Mouse (Mus musculus): Measurements from ENCODE around the gene Tmem189. TPM values are rescaled to one million over a fixed set of nuclear protein-coding genes. Genes with fewer than 3 reads are reported as not detected.
A peak's percentile ranks its signal among the peaks of the same experiment; 100 is the strongest.

The Tmem189 gene
- polyA plus RNA-seq, 1 experiment from 2014 or later, result 40.6 TPM

- Histone ChIP-seq H3K4me1 (ENCODE audit: control insufficient read depth, insufficient read depth, low read length) (peaks cover 24% of the 10 kb centered on the region), H3K36me3 (ENCODE audit: control insufficient read depth, insufficient read depth, low read length) (no peaks in the 10 kb centered on the region)
Measured at GRCm38 (mm10) chr2:167632731-167633536, 56.7 kb downstream of the Tmem189 start.

DNA sequence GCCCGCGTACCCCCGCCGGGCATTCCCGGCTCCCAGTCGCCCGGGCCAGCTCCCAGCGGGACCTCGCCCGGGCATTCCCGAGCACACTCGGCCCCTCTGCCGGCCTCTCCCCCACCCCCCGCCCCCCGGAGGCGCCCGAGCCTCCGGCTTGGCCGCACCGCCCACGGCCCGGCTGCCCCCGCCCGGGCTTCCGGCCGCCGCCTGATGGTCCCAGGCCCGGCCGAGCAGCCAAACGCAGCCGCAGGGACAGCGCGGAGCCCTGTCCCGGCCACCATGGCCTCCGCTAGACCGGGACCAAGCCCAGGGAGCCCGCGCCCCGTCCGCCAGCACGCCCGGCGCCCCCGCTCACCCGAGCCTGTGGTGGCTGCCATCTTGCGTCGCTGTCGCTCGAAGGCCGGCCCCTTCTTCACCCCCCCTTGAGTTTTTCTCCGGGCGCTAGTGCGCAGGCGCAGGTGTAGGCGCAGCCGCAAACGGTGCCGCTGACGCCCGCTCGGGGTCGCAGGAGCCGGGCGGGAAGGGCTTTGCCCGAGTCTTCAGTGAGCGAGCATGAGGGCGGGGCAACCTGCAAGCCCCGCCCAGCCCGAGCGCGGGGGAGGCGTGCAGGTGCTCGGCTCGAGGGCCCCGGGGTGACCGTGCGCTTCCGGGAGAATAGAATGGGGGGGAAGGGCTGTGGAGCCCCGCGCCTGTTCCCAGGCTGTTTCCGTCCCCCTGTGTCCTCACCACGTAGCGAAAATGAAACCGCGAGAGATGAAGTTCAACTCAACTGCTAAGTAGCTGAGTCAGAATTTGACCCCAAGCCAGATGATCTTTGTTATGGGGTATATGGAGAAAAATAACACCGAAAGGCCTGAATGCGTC lies 57.8 kb downstream of the Tmem189 start, which contains the start of gene Ube2v1:
TSS of gene Ube2v1 (minus strand) at position 505 of the 858 bp plus-strand sequence.
- Histone ChIP-seq H3K4me2 (ENCODE audit: low read depth, low read length) (peak within 1 kb of the TSS; percentile 85), H3K27me3 (replicated peaks; ENCODE audit: control insufficient read depth, insufficient read depth, low read length) (no peaks in the 10 kb centered on the region), H3K36me3 (ENCODE audit: control insufficient read depth, insufficient read depth, low read length) (peaks cover 5% of the 10 kb centered on the region), H3K9ac (ENCODE audit: low read depth, low read length) (peak within 1 kb of the TSS; percentile 93), H3K27ac (replicated peaks; ENCODE audit: low read depth, low read length) (peak within 1 kb of the TSS; percentile 90), H3K4me3 (ENCODE audit: low read depth, low read length) (peak within 1 kb of the TSS; percentile 89), H3K4me1 (ENCODE audit: control insufficient read depth, insufficient read depth, low read length) (peaks cover 24% of the 10 kb centered on the region), H3K9me3 (ENCODE audit: control insufficient read depth, low read length) (no peaks in the 10 kb centered on the region)
- DNase-seq (ENCODE audit: low spot score) (peak; percentile 98), ATAC-seq (ENCODE audit: low read depth) (peak; percentile 91)
- WGBS, result under 1% methylated on average over 38 of the region's 87 CpGs

More at GRCm38 (mm10) chr2:167632731-167633536, 56.7 kb downstream of the Tmem189 start:
- peak overlapping the region; percentile 90 for H3K27ac ChIP-seq (replicated peaks; ENCODE audit: low read depth, low read length)
- no peaks in the 10 kb centered on the region for H3K27me3 ChIP-seq (replicated peaks; ENCODE audit: control insufficient read depth, insufficient read depth, low read length)
- DNase-seq (ENCODE audit: low spot score) (no peak), ATAC-seq (ENCODE audit: low read depth) (no peak)
- 78% methylated on average over 12 of the region's 12 CpGs for WGBS
- peak overlapping the region; percentile 89; the same call in 1 of the 2 replicates for H3K4me3 ChIP-seq (ENCODE audit: low read depth, low read length)
- H3K4me2 ChIP-seq (ENCODE audit: low read depth, low read length), result peak overlapping the region; percentile 85
- H3K9me3 ChIP-seq (ENCODE audit: control insufficient read depth, low read length), result no peaks in the 10 kb centered on the region
- 0 out of 2 replicates have a peak overlapping the region, but pooled peaks have one; percentile 93 for H3K9ac ChIP-seq (ENCODE audit: low read depth, low read length)

DNA sequence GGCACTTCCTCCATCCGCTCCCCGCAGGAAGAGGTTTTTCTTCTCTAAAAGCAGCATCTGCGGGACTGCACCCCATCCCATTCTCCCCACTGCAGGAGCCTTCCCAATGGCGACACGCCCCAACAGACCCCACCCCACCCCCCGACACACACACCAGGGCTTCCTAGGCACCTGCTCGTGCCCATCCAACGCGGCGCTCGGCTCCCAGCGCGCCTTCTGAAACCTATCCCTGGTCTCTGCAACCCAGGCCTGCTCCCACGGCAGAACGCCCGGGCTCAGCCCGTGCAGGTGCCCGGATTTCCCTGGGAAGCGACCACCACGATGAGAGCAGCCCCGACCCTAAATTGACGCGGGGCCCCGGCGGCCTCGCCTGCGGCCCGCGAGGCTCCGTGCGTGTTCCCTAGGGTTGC lies 58.4 kb downstream of the Tmem189 start:
- WGBS, result under 1% methylated on average over 20 of the region's 31 CpGs
- H3K9ac ChIP-seq (ENCODE audit: low read depth, low read length), result peak overlapping the region; percentile 93
- peak overlapping the region; percentile 85 for H3K4me2 ChIP-seq (ENCODE audit: low read depth, low read length)
- peaks cover 24% of the 10 kb centered on the region for H3K4me1 ChIP-seq (ENCODE audit: control insufficient read depth, insufficient read depth, low read length)
- H3K27me3 ChIP-seq (replicated peaks; ENCODE audit: control insufficient read depth, insufficient read depth, low read length), result no peaks in the 10 kb centered on the region
- peaks cover 6% of the 10 kb centered on the region for H3K36me3 ChIP-seq (ENCODE audit: control insufficient read depth, insufficient read depth, low read length)
- H3K4me3 ChIP-seq (ENCODE audit: low read depth, low read length), result peak overlapping the region; percentile 89
- H3K27ac ChIP-seq (replicated peaks; ENCODE audit: low read depth, low read length), result peak overlapping the region; percentile 90
- peak; percentile 8 for ATAC-seq (ENCODE audit: low read depth)
- DNase-seq (ENCODE audit: low spot score), result peak; percentile 41
- no peaks in the 10 kb centered on the region for H3K9me3 ChIP-seq (ENCODE audit: control insufficient read depth, low read length)

DNA sequence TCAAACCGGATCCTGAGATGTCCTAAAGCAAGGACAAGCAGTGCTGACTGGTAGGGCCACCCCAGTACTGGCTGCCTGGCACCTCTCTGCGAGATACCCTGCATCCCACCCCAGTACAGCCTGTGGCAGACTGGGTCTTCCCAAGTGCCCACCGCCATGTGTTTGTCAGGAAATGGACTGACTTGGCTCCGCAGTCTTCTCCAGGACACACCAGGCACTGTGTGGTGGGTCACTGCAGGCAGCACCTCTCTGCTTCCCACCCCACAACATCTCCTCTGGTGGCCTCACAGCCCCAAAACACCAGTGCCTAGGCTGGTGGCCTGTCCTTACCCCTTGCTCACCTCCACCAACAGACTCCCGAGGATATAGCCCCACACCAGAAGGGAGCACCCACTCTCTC lies 59.2 kb downstream of the Tmem189 start:
- Histone ChIP-seq H3K27ac (replicated peaks; ENCODE audit: low read depth, low read length) (peak overlapping the region; percentile 21; the same call in 1 of the 2 replicates), H3K4me1 (ENCODE audit: control insufficient read depth, insufficient read depth, low read length) (peaks cover 24% of the 10 kb centered on the region), H3K4me3 (ENCODE audit: low read depth, low read length) (peak overlapping the region; percentile 89), H3K9me3 (ENCODE audit: control insufficient read depth, low read length) (no peaks in the 10 kb centered on the region), H3K4me2 (ENCODE audit: low read depth, low read length) (peak overlapping the region; percentile 85), H3K9ac (ENCODE audit: low read depth, low read length) (peak overlapping the region; percentile 93), H3K27me3 (replicated peaks; ENCODE audit: control insufficient read depth, insufficient read depth, low read length) (no peaks in the 10 kb centered on the region), H3K36me3 (ENCODE audit: control insufficient read depth, insufficient read depth, low read length) (peaks cover 6% of the 10 kb centered on the region)
- 63% methylated on average over 5 of the region's 5 CpGs for WGBS
- ATAC-seq (ENCODE audit: low read depth) (no peak), DNase-seq (ENCODE audit: low spot score) (no peak)

- Histone ChIP-seq H3K27ac (replicated peaks; ENCODE audit: low read depth, low read length) (0 out of 2 replicates have a peak overlapping the region, but pooled peaks have one; percentile 21), H3K4me2 (ENCODE audit: low read depth, low read length) (peak overlapping the region; percentile 85), H3K4me1 (ENCODE audit: control insufficient read depth, insufficient read depth, low read length) (peaks cover 24% of the 10 kb centered on the region)
Measured at GRCm38 (mm10) chr2:167629665-167630209, 59.9 kb downstream of the Tmem189 start.

DNA sequence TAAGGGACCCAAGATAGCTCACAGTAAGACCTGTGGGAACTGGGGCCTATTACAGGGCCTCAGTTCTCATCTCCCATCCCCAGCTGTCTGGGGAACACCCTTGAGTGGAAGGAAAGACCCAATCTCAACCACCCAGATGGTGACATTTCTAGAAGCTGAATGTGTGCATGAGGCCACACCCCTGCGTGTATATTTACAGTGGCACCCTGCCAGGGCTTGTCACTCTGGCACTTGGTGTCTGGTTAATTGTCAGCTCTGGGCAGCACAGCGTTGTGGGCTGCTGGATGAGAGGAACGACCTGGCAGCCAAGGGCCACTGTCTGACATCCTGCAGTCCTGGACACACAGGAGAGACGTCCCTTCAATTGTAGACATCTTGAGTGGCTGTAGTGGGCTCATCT lies 60.8 kb downstream of the Tmem189 start:
- no peak for ATAC-seq (ENCODE audit: low read depth)
- 73% methylated on average over 4 of the region's 4 CpGs for WGBS
- Histone ChIP-seq H3K9me3 (ENCODE audit: control insufficient read depth, low read length) (no peaks in the 10 kb centered on the region), H3K9ac (ENCODE audit: low read depth, low read length) (no peak overlapping the region), H3K27me3 (replicated peaks; ENCODE audit: control insufficient read depth, insufficient read depth, low read length) (no peaks in the 10 kb centered on the region), H3K4me1 (ENCODE audit: control insufficient read depth, insufficient read depth, low read length) (peaks cover 24% of the 10 kb centered on the region), H3K4me3 (ENCODE audit: low read depth, low read length) (no peak overlapping the region), H3K36me3 (ENCODE audit: control insufficient read depth, insufficient read depth, low read length) (peaks cover 6% of the 10 kb centered on the region), H3K27ac (replicated peaks; ENCODE audit: low read depth, low read length) (no peak overlapping the region), H3K4me2 (ENCODE audit: low read depth, low read length) (peak overlapping the region; percentile 3; the same call in 1 of the 2 replicates)
- peak; percentile 50 for DNase-seq (ENCODE audit: low spot score)

More at GRCm38 (mm10) chr2:167629665-167630209, 59.9 kb downstream of the Tmem189 start:
- peak overlapping the region; percentile 93; the same call in 1 of the 2 replicates for H3K9ac ChIP-seq (ENCODE audit: low read depth, low read length)
- peak overlapping the region; percentile 89; the same call in 1 of the 2 replicates for H3K4me3 ChIP-seq (ENCODE audit: low read depth, low read length)
- no peak for ATAC-seq (ENCODE audit: low read depth)
- H3K9me3 ChIP-seq (ENCODE audit: control insufficient read depth, low read length), result no peaks in the 10 kb centered on the region
- no peaks in the 10 kb centered on the region for H3K27me3 ChIP-seq (replicated peaks; ENCODE audit: control insufficient read depth, insufficient read depth, low read length)
- peaks cover 6% of the 10 kb centered on the region for H3K36me3 ChIP-seq (ENCODE audit: control insufficient read depth, insufficient read depth, low read length)
- 73% methylated on average over 11 of the region's 11 CpGs for WGBS
- no peak for DNase-seq (ENCODE audit: low spot score)

GRCm38 (mm10) chr2:167627019-167627418 lies 62.6 kb downstream of the Tmem189 start:
- 93% methylated on average over 7 of the region's 7 CpGs for WGBS
- H3K4me1 ChIP-seq (ENCODE audit: control insufficient read depth, insufficient read depth, low read length), result peaks cover 19% of the 10 kb centered on the region
- no peaks in the 10 kb centered on the region for H3K27me3 ChIP-seq (replicated peaks; ENCODE audit: control insufficient read depth, insufficient read depth, low read length)
- ATAC-seq (ENCODE audit: low read depth) (no peak), DNase-seq (ENCODE audit: low spot score) (no peak)
- peaks cover 6% of the 10 kb centered on the region for H3K36me3 ChIP-seq (ENCODE audit: control insufficient read depth, insufficient read depth, low read length)
- no peak overlapping the region for H3K27ac ChIP-seq (replicated peaks; ENCODE audit: low read depth, low read length)
- H3K4me3 ChIP-seq (ENCODE audit: low read depth, low read length), result no peak overlapping the region
- H3K9ac ChIP-seq (ENCODE audit: low read depth, low read length), result no peak overlapping the region
- H3K4me2 ChIP-seq (ENCODE audit: low read depth, low read length), result no peak overlapping the region
- no peaks in the 10 kb centered on the region for H3K9me3 ChIP-seq (ENCODE audit: control insufficient read depth, low read length)

DNA sequence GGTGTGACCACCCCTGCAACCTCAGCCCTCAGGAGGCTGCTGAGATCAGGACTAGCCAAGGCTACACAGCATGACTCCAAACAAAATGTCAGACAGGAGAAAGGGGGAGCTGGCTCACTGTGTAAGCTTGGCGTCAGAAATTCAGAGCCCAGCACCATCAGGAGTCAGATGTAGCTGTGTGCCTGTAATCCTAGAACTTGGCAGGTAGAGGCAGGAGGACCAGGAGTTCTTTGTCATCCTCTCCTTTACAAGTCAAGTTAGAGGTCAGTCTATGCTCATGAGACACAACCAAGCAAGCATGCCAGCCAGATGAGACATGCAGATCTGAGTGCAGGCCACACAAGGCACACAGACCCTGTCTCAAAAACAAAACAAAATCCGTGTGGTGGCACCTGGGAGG lies 64.0 kb downstream of the Tmem189 start:
- Histone ChIP-seq H3K4me1 (ENCODE audit: control insufficient read depth, insufficient read depth, low read length) (peaks cover 16% of the 10 kb centered on the region), H3K4me2 (ENCODE audit: low read depth, low read length) (no peak overlapping the region), H3K27me3 (replicated peaks; ENCODE audit: control insufficient read depth, insufficient read depth, low read length) (no peaks in the 10 kb centered on the region), H3K4me3 (ENCODE audit: low read depth, low read length) (no peak overlapping the region), H3K9ac (ENCODE audit: low read depth, low read length) (no peak overlapping the region), H3K9me3 (ENCODE audit: control insufficient read depth, low read length) (no peaks in the 10 kb centered on the region), H3K27ac (replicated peaks; ENCODE audit: low read depth, low read length) (no peak overlapping the region), H3K36me3 (ENCODE audit: control insufficient read depth, insufficient read depth, low read length) (peaks cover 6% of the 10 kb centered on the region)
- 49% methylated on average over 2 of the region's 2 CpGs for WGBS
- DNase-seq (ENCODE audit: low spot score) (no peak), ATAC-seq (ENCODE audit: low read depth) (no peak)
